Mouse (Mus musculus): Measurements from ENCODE around the gene Apof. TPM values are rescaled to one million over a fixed set of nuclear protein-coding genes. Genes with fewer than 3 reads are reported as not detected.

The Apof gene
- total and polyA plus RNA-seq, 3 experiments = not detected

- no peak for TF ChIP-seq GABPA (IDR thresholded peaks at IDR 0.05; ENCODE audit: low read depth, low read length)
These were observed 46.8 kb upstream of the Apof start (continued) for GRCm38 (mm10) chr10:128221533-128222286.

- no peak for TF ChIP-seq TBP (IDR thresholded peaks at IDR 0.05; ENCODE audit: low read depth, low read length)
- TF ChIP-seq E2F4 (IDR thresholded peaks at IDR 0.05; ENCODE audit: borderline replicate concordance, low read depth, low read length) = no peak
- TF ChIP-seq GABPA (IDR thresholded peaks at IDR 0.05; ENCODE audit: low read depth, low read length) = no peak
- no peak for TF ChIP-seq POLR2A (IDR thresholded peaks at IDR 0.05; ENCODE audit: control insufficient read depth in 1 of 2, insufficient read depth in 1 of 2, low read depth in 1 of 2, low read length in 2 of 2, poor library complexity in 1 of 2)
- no peak for DNase-seq (ENCODE audit: low read depth, low spot score)
- Histone ChIP-seq H3K27ac (ENCODE audit: control insufficient read depth, low read depth, low read length) (no peak overlapping the region), H3K27me3 (ENCODE audit: control insufficient read depth in 1 of 2, insufficient read depth in 2 of 2, low read length in 2 of 2) (no peaks in the 10 kb centered on the region), H3K9me3 (replicated peaks; ENCODE audit: insufficient read depth, low read length) (no peaks in the 10 kb centered on the region), H3K4me3 (ENCODE audit: control insufficient read depth in 1 of 2, insufficient read depth in 1 of 2, low read depth in 2 of 2, low read length in 2 of 2) (no peak overlapping the region), H3K79me2 (ENCODE audit: control insufficient read depth, insufficient read depth, low read length, poor library complexity) (no peaks in the 10 kb centered on the region), H3K36me3 (ENCODE audit: control insufficient read depth in 1 of 2, insufficient read depth in 2 of 2, low read length in 2 of 2) (peaks cover 0 to 5% of the 10 kb centered on the region in 2 experiments; a peak in 2 of 4 replicates), H3K4me1 (ENCODE audit: control insufficient read depth in 1 of 2, insufficient read depth in 2 of 2, low read length in 2 of 2) (peaks cover 3 to 5% of the 10 kb centered on the region in 2 experiments; a peak in 3 of 4 replicates), H3K9ac (ENCODE audit: control insufficient read depth, low read depth, low read length, poor library complexity, severe bottlenecking) (no peak overlapping the region)
These were observed 43.4 kb upstream of the Apof start for GRCm38 (mm10) chr10:128225064-128225463.

- Histone ChIP-seq H3K79me2 (ENCODE audit: control insufficient read depth, insufficient read depth, low read length, poor library complexity) (no peaks in the 10 kb centered on the region), H3K4me1 (ENCODE audit: control insufficient read depth in 1 of 2, insufficient read depth in 2 of 2, low read length in 2 of 2) (peaks cover 3 to 5% of the 10 kb centered on the region in 2 experiments), H3K4me3 (ENCODE audit: control insufficient read depth in 1 of 2, insufficient read depth in 1 of 2, low read depth in 2 of 2, low read length in 2 of 2) (no peak within 1 kb of the TSS), H3K27me3 (ENCODE audit: control insufficient read depth in 1 of 2, insufficient read depth in 2 of 2, low read length in 2 of 2) (no peaks in the 10 kb centered on the region), H3K27ac (ENCODE audit: control insufficient read depth, low read depth, low read length) (no peak within 1 kb of the TSS), H3K36me3 (ENCODE audit: control insufficient read depth in 1 of 2, insufficient read depth in 2 of 2, low read length in 2 of 2) (peaks cover 0 to 5% of the 10 kb centered on the region in 2 experiments; a peak in 2 of 4 replicates), H3K9ac (ENCODE audit: control insufficient read depth, low read depth, low read length, poor library complexity, severe bottlenecking) (no peak within 1 kb of the TSS), H3K9me3 (replicated peaks; ENCODE audit: insufficient read depth, low read length) (no peaks in the 10 kb centered on the region)
- no peak for TF ChIP-seq SIN3A (IDR thresholded peaks at IDR 0.05; ENCODE audit: low read length)
- no peak for TF ChIP-seq RAD21 (IDR thresholded peaks at IDR 0.05; ENCODE audit: low read depth, low read length)
- no peak for TF ChIP-seq TBP (IDR thresholded peaks at IDR 0.05; ENCODE audit: low read depth, low read length)
- no peak for TF ChIP-seq HCFC1 (IDR thresholded peaks at IDR 0.05; ENCODE audit: low read depth, low read length)
- TF ChIP-seq E2F4 (IDR thresholded peaks at IDR 0.05; ENCODE audit: borderline replicate concordance, low read depth, low read length) = no peak
- TF ChIP-seq MXI1 (IDR thresholded peaks at IDR 0.05; ENCODE audit: low read depth, low read length) = no peak
- DNase-seq (ENCODE audit: low read depth, low spot score) = no peak
These were observed 42.9 kb upstream of the Apof start, which contains the start of gene Mip for GRCm38 (mm10) chr10:128225538-128225937. Gene Mip (plus strand): TSS chr10:128225838.

- Histone ChIP-seq H3K4me1 (ENCODE audit: control insufficient read depth in 1 of 2, insufficient read depth in 2 of 2, low read length in 2 of 2) (peaks cover 3 to 11% of the 10 kb centered on the region in 2 experiments), H3K9me3 (replicated peaks; ENCODE audit: insufficient read depth, low read length) (no peaks in the 10 kb centered on the region), H3K4me3 (ENCODE audit: control insufficient read depth in 1 of 2, insufficient read depth in 1 of 2, low read depth in 2 of 2, low read length in 2 of 2) (no peak overlapping the region), H3K9ac (ENCODE audit: control insufficient read depth, low read depth, low read length, poor library complexity, severe bottlenecking) (0 out of 2 replicates have a peak overlapping the region, but pooled peaks have one; percentile 8), H3K27ac (ENCODE audit: control insufficient read depth, low read depth, low read length) (no peak overlapping the region), H3K36me3 (ENCODE audit: control insufficient read depth in 1 of 2, insufficient read depth in 2 of 2, low read length in 2 of 2) (peaks cover 0 to 8% of the 10 kb centered on the region in 2 experiments; a peak in 2 of 4 replicates), H3K79me2 (ENCODE audit: control insufficient read depth, insufficient read depth, low read length, poor library complexity) (peaks cover 6% of the 10 kb centered on the region), H3K27me3 (ENCODE audit: control insufficient read depth in 1 of 2, insufficient read depth in 2 of 2, low read length in 2 of 2) (no peaks in the 10 kb centered on the region)
- peak; percentile 63 for DNase-seq (ENCODE audit: low read depth, low spot score)
- TF ChIP-seq MXI1 (IDR thresholded peaks at IDR 0.05; ENCODE audit: low read depth, low read length) (peak; percentile 56; the same call in 1 of the 2 replicates), BHLHE40 (IDR thresholded peaks at IDR 0.05; ENCODE audit: borderline replicate concordance, low read depth, low read length) (peak; percentile 43), USF2 (IDR thresholded peaks at IDR 0.05; ENCODE audit: borderline replicate concordance in 1 of 2, insufficient read depth in 1 of 2, low read depth in 1 of 2, low read length in 2 of 2) (no peak), HCFC1 (IDR thresholded peaks at IDR 0.05; ENCODE audit: low read depth, low read length) (no peak), USF1 (IDR thresholded peaks at IDR 0.05; ENCODE audit: low read depth, low read length) (no peak), POLR2AphosphoS2 (IDR thresholded peaks at IDR 0.05; ENCODE audit: low read length) (no peak)
These were observed 40.9 kb upstream of the Apof start for GRCm38 (mm10) chr10:128227592-128227991.

Data from MEL (cell line).